Mouse (Mus musculus): ENCODE results near the gene Ccdc105.

DNA sequence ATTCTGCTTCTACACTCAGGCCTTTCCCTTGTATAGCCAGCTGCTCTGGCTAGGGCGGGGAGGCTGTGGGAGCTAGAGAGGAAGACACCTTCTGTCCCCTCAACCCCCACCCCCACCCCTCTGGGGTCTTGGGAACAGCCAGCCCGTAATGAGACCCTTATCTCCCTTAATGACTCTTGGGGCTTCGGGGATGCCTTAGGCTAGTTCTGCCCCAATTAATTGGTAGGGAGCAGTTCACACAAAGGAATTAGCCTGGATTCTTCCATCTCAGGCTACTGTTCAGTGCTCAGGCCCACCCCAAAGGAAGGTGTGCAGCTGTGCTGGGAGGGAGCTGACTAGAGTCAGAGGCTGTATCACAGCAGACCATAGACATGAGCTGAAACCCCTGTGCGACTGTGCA is 23.0 kb upstream of the Ccdc105 start:
- no peak for TF ChIP-seq CTCF (IDR thresholded peaks at IDR 0.05; ENCODE audit: extremely low read depth, insufficient read depth, insufficient read length, insufficient replicate concordance)
- TF ChIP-seq POLR2A (IDR thresholded peaks at IDR 0.05; ENCODE audit: low read depth, low read length) = no peak
